Mouse (Mus musculus): ENCODE data around the gene Ttc27.

DNA sequence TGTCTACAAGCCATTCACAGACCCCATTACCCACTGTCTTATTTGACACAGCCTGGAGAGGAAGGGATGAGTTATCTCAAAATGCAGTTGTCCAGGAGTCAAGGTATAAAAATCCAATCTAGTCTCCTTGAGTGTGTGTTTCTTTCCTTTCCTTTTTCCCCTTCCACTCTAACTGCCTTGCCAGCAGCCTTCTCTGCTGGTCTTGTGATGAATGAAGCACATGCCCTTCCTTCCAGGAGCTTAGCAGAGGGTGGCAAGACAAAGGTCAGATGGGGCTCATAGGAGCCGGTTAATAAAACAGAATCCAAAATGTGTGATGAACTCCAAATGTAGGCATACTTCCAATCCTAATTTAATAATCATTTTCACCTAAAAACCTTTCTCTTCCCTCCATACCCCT, 156.2 kb downstream of the Ttc27 start:
- TF ChIP-seq CTCF (IDR thresholded peaks at IDR 0.05 in 2 of 3, conservative IDR thresholded peaks at IDR 0.05 in 1 of 3; ENCODE audit: control insufficient read depth in 1 of 3, insufficient read depth in 1 of 3, low read depth in 2 of 3, low read length in 3 of 3, poor library complexity in 1 of 3, severe bottlenecking in 1 of 3) (no peak), GATA1 (IDR thresholded peaks at IDR 0.05; ENCODE audit: low read depth, low read length) (no peak), HCFC1 (IDR thresholded peaks at IDR 0.05; ENCODE audit: low read depth, low read length) (no peak), EP300 (IDR thresholded peaks at IDR 0.05; ENCODE audit: low read depth in 1 of 2, low read length in 2 of 2) (no peak; a peak in 1 of 4 replicates), POLR2AphosphoS2 (IDR thresholded peaks at IDR 0.05; ENCODE audit: low read length) (no peak), ZKSCAN1 (IDR thresholded peaks at IDR 0.05; ENCODE audit: low read depth, low read length) (no peak), POLR2A (IDR thresholded peaks at IDR 0.05; ENCODE audit: control insufficient read depth in 1 of 2, insufficient read depth in 1 of 2, low read depth in 1 of 2, low read length in 2 of 2, poor library complexity in 1 of 2) (no peak), E2F4 (IDR thresholded peaks at IDR 0.05; ENCODE audit: borderline replicate concordance, low read depth, low read length) (no peak), MYC (IDR thresholded peaks at IDR 0.05; ENCODE audit: low read depth, low read length) (no peak), ZC3H11A (IDR thresholded peaks at IDR 0.05; ENCODE audit: low read depth, low read length) (no peak), SMC3 (IDR thresholded peaks at IDR 0.05; ENCODE audit: low read depth, low read length) (no peak), CHD2 (IDR thresholded peaks at IDR 0.05; ENCODE audit: low read length) (no peak)
